Mouse (Mus musculus) lung, embryonic 16.5 days (tissue): ENCODE data around the gene Cacna1d. TPM values are rescaled to one million over a fixed set of nuclear protein-coding genes. Genes with fewer than 3 reads are reported as not detected.

Source experiments
- ATAC-seq: fragments of 200-750 bp; cut with Nextera tagmentation; 2 replicates; pipeline ENCODE4 v1.8.0; 2017; ENCODE audit warnings: low read depth, mild to moderate bottlenecking, moderate library complexity
- H3K27ac ChIP-seq: fragments of 300-500 bp; sonication (generic); 2 replicates; pipeline ENCODE4 v1.5.1; 2014; ENCODE audit warnings: mild to moderate bottlenecking, control low read depth, low read length
- H3K27me3 ChIP-seq: fragments of 300-500 bp; sonication (generic); 2 replicates; pipeline ENCODE4 v1.6.1; 2014; ENCODE audit warnings: low read depth, low read length, mixed read lengths; ENCODE audit not compliant: control insufficient read depth, insufficient read depth
- H3K36me3 ChIP-seq: fragments of 300-500 bp; sonication (generic); 2 replicates; pipeline ENCODE4 v1.6.1; 2014; ENCODE audit warnings: low read length; ENCODE audit not compliant: control insufficient read depth, insufficient read depth
- H3K4me1 ChIP-seq: fragments of 300-500 bp; sonication (generic); replicated peaks from 2 replicates; pipeline ENCODE4 v1.6.1; 2014; ENCODE audit warnings: low read length, mixed read lengths; ENCODE audit not compliant: control insufficient read depth, insufficient read depth
- H3K4me2 ChIP-seq: fragments of 300-500 bp; sonication (generic); 2 replicates; pipeline ENCODE4 v1.6.1; 2014; ENCODE audit warnings: low read depth, low read length, control low read depth
- H3K4me3 ChIP-seq: fragments of 300-500 bp; sonication (generic); 2 replicates; pipeline ENCODE4 v1.5.1; 2014; ENCODE audit warnings: mild to moderate bottlenecking, low read length, control low read depth
- H3K9ac ChIP-seq: fragments of 300-500 bp; sonication (generic); 2 replicates; pipeline ENCODE4 v1.6.1; 2014; ENCODE audit warnings: low read length, control low read depth
- H3K9me3 ChIP-seq: fragments of 300-500 bp; sonication (generic); 2 replicates; pipeline ENCODE4 v1.6.1; 2016; ENCODE audit warnings: low read length; ENCODE audit not compliant: control insufficient read depth
- WGBS: fragments of 180-500 bp; shearing (Covaris S2); extraction: QIAGEN DNeasy Blood & Tissue Kit; methylation state at CpG from one replicate; pipeline ENCODE4 v1.1.7; 2014; 5-methylcytosine and 5-hydroxymethylcytosine counted together
- polyA plus RNA-seq: library from polyadenylated mRNA; unstranded; fragments of >200 nt; fragmentation: Nextera tagmentation; extraction: Ambion mirVana; gene quantifications from 2 replicates; pipeline ENCODE4 v1.2.1, GENCODE M21; 2015

The Cacna1d gene
- polyA plus RNA-seq, 1 experiment from 2014 or later, result 9.2 TPM

DNA sequence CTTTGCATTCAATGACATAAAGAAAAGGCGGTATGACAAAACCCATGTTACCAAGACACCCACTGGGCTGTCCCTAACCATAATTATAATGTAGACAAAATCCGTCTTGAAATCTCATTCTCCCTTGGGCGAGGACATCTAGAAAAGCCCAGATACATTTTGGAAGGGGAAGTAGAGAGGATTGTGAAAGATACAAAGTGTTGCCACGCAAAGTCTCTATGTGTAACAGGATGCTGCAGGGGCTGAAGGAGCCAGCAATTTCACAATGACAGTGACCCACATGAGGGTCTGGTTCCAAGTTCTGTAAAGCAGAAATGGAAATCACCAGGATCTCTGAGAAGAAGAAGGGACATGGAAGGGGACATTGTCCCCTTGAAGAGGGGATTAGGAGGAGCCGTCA is 55.9 kb downstream of the Cacna1d start:
- no peak overlapping the region for H3K27ac ChIP-seq
- no peak overlapping the region for H3K4me3 ChIP-seq
- no peaks in the 10 kb centered on the region for H3K4me1 ChIP-seq
- H3K27me3 ChIP-seq, result no peaks in the 10 kb centered on the region
- H3K9me3 ChIP-seq, result no peaks in the 10 kb centered on the region
- no peak overlapping the region for H3K4me2 ChIP-seq
- H3K9ac ChIP-seq, result no peak overlapping the region
- 83% methylated on average over 5 of the region's 5 CpGs for WGBS
- 0 out of 2 replicates have a peak, but pooled peaks have one; percentile 51 for ATAC-seq
- H3K36me3 ChIP-seq, result no peaks in the 10 kb centered on the region

DNA sequence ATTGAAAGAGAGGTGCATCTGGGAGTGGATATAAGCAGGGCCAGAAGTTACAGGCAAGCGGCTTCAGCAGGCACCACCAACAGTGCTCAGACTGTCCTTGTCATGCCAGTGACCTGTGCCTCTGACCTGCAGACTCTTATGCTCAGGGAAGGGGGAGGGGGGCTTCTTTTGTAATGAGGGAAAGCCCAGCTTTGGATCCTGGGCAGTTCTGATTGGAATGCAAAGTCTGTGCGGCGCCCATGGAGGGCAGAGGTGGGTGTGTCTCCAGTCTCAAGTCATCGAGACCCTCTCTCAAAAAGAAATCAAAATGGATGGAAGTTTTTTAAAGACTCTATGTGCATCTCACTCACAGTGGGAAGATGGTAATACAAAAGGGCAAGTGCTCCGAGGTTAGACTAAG is 60.8 kb downstream of the Cacna1d start:
- no peaks in the 10 kb centered on the region for H3K4me1 ChIP-seq
- no peaks in the 10 kb centered on the region for H3K36me3 ChIP-seq
- ATAC-seq, result no peak
- no peaks in the 10 kb centered on the region for H3K9me3 ChIP-seq
- H3K27me3 ChIP-seq, result no peaks in the 10 kb centered on the region
- H3K4me3 ChIP-seq, result no peak overlapping the region
- no peak overlapping the region for H3K4me2 ChIP-seq
- H3K9ac ChIP-seq, result no peak overlapping the region
- WGBS, result 77% methylated on average over 5 of the region's 5 CpGs
- H3K27ac ChIP-seq, result no peak overlapping the region

DNA sequence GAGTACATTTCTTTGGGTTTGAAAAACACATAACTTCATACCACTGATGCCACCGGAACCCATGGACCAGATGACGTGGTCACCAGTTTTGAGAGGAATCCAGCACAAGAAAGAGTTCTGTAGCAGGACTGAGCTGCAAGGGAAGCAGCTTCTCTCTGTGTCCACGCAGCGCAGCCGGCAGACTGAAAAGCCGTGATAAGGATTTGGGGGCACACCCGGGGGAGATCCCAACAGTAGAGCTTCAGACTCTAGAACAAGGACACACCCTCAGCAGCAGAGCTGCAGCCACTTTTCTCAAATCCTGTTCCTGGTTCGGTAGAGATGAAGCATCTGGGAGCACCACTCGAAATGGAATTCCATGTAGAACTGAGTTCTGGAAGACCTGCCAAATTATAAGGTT is 61.2 kb downstream of the Cacna1d start:
- Histone ChIP-seq H3K4me1 (no peaks in the 10 kb centered on the region), H3K9ac (no peak overlapping the region), H3K4me3 (no peak overlapping the region), H3K4me2 (no peak overlapping the region), H3K9me3 (no peaks in the 10 kb centered on the region), H3K36me3 (no peaks in the 10 kb centered on the region), H3K27me3 (no peaks in the 10 kb centered on the region), H3K27ac (no peak overlapping the region)
- no peak for ATAC-seq
- 85% methylated on average over 9 of the region's 9 CpGs for WGBS

DNA sequence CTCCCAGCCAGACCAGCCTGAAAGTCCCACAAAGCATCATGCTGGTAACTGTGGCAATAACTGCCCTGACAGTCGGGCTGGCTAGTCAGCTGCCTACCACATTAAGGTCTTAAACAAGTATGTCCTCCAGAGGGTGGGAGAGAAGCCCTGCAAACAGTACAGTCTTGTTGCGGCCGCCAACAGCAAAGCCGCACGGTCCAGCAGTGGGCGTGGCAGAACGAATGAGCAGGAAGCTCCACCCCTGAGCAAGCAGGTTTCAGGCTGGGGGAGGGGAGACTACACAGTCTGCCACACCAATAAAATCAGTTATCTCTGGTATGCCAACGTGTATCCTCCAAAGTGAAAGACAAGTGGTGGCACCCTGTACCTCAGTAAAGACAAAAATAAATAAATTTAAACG is 61.6 kb downstream of the Cacna1d start:
- H3K9me3 ChIP-seq, result no peaks in the 10 kb centered on the region
- no peak overlapping the region for H3K4me3 ChIP-seq
- no peaks in the 10 kb centered on the region for H3K27me3 ChIP-seq
- H3K4me1 ChIP-seq, result no peaks in the 10 kb centered on the region
- 0 out of 2 replicates have a peak, but pooled peaks have one; percentile 34 for ATAC-seq
- H3K27ac ChIP-seq, result no peak overlapping the region
- H3K36me3 ChIP-seq, result no peaks in the 10 kb centered on the region
- WGBS, result 47% methylated on average over 9 of the region's 9 CpGs
- no peak overlapping the region for H3K9ac ChIP-seq
- no peak overlapping the region for H3K4me2 ChIP-seq

- H3K4me1 ChIP-seq, result no peaks in the 10 kb centered on the region
- no peak overlapping the region for H3K4me2 ChIP-seq
- no peaks in the 10 kb centered on the region for H3K36me3 ChIP-seq
- no peak for ATAC-seq
- H3K9me3 ChIP-seq, result no peaks in the 10 kb centered on the region
- no peak overlapping the region for H3K9ac ChIP-seq
- H3K27me3 ChIP-seq, result no peaks in the 10 kb centered on the region
- no peak overlapping the region for H3K4me3 ChIP-seq
- H3K27ac ChIP-seq, result no peak overlapping the region
Measured at GRCm38 (mm10) chr14:30428757-30429156, 62.5 kb downstream of the Cacna1d start.

GRCm38 (mm10) chr14:30425876-30426275 is 65.4 kb downstream of the Cacna1d start:
- H3K9ac ChIP-seq, result no peak overlapping the region
- H3K27me3 ChIP-seq, result no peaks in the 10 kb centered on the region
- WGBS, result 12% methylated on average over 4 of the region's 4 CpGs
- no peak overlapping the region for H3K4me2 ChIP-seq
- H3K36me3 ChIP-seq, result no peaks in the 10 kb centered on the region
- H3K27ac ChIP-seq, result no peak overlapping the region
- H3K4me3 ChIP-seq, result no peak overlapping the region
- H3K4me1 ChIP-seq, result no peaks in the 10 kb centered on the region
- ATAC-seq, result no peak
- no peaks in the 10 kb centered on the region for H3K9me3 ChIP-seq

DNA sequence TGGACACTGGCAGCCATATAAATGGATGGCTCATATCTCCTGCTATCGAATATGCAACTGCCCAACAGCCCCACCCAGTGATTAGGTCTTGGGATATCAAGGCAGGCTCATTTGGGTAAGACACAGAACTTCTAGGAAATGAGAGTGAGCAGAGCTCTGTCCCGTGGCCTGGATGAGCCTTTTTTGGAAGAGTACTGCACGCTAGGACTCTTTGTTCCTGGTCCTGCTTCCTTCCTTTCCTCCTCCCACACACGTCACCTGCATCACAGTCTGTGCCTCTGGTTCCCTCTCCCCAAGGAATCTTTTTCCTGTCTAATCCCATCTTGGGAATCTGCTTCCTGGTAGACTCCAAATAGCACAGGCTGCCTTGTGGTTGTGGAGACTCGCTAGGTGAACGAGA is 66.1 kb downstream of the Cacna1d start:
- H3K4me1 ChIP-seq, result no peaks in the 10 kb centered on the region
- no peaks in the 10 kb centered on the region for H3K9me3 ChIP-seq
- H3K4me3 ChIP-seq, result no peak overlapping the region
- H3K9ac ChIP-seq, result no peak overlapping the region
- ATAC-seq, result no peak
- no peak overlapping the region for H3K27ac ChIP-seq
- WGBS, result 38% methylated on average over 6 of the region's 6 CpGs
- H3K27me3 ChIP-seq, result no peaks in the 10 kb centered on the region
- no peak overlapping the region for H3K4me2 ChIP-seq
- H3K36me3 ChIP-seq, result no peaks in the 10 kb centered on the region

- ATAC-seq, result no peak
- 85% methylated on average over 4 of the region's 4 CpGs for WGBS
Measured at GRCm38 (mm10) chr14:30424638-30425037, 66.6 kb downstream of the Cacna1d start.

GRCm38 (mm10) chr14:30422376-30423140 is 68.7 kb downstream of the Cacna1d start:
- H3K4me3 ChIP-seq, result no peak overlapping the region
- no peak overlapping the region for H3K9ac ChIP-seq
- H3K4me1 ChIP-seq, result peaks cover 3% of the 10 kb centered on the region; the same call in 1 of the 2 replicates
- ATAC-seq, result peak; percentile 72
- H3K9me3 ChIP-seq, result no peaks in the 10 kb centered on the region
- no peaks in the 10 kb centered on the region for H3K27me3 ChIP-seq
- H3K27ac ChIP-seq, result peak overlapping the region; percentile 19
- no peaks in the 10 kb centered on the region for H3K36me3 ChIP-seq
- 70% methylated on average over 7 of the region's 7 CpGs for WGBS
- no peak overlapping the region for H3K4me2 ChIP-seq

More at GRCm38 (mm10) chr14:30424638-30425037, 66.6 kb downstream of the Cacna1d start:
- Histone ChIP-seq H3K27me3 (no peaks in the 10 kb centered on the region), H3K9ac (no peak overlapping the region), H3K4me2 (no peak overlapping the region), H3K9me3 (no peaks in the 10 kb centered on the region), H3K4me1 (no peaks in the 10 kb centered on the region), H3K4me3 (no peak overlapping the region), H3K27ac (no peak overlapping the region), H3K36me3 (no peaks in the 10 kb centered on the region)
